Mouse (Mus musculus): ENCODE measurements around the gene Sema6d.

DNA sequence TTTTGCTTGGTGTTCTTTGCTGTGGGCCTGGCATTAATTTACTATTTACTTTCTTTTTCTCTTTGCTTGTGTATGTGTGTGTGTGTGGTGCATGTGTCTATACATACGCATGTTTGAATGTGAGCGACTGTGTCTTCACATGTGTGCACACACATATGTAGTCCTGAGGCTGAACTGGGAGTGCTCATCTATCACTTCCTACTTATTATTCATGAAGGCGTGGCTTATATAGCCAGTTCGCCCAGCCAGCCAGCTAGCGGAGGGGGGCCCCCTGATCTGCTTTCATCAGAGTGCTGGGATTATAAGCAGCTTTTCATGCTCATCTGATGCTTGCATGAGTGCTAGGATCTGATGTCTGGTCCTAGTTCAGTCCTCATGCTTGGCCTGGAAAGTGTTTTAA is 537.9 kb downstream of the Sema6d start:
- TF ChIP-seq CTCF (IDR thresholded peaks at IDR 0.05; ENCODE audit: low read depth) = no peak
- no peak for TF ChIP-seq EP300 (IDR thresholded peaks at IDR 0.05; ENCODE audit: low read depth)

Data from liver, postnatal 0 days (tissue).